Mouse (Mus musculus) hindbrain, embryonic 10.5 days (tissue): Measurements from ENCODE around the gene Sarnp. TPM values are rescaled to one million over a fixed set of nuclear protein-coding genes. Genes with fewer than 3 reads are reported as not detected.

Experiments
- DNase-seq: peaks from one replicate; pipeline ENCODE4 v3.0.0-alpha.2; 2017; ENCODE audit warnings: low spot score
- H3K27ac ChIP-seq: fragments of 300-500 bp; sonication (generic); 2 replicates; pipeline ENCODE4 v1.5.1; 2016; ENCODE audit warnings: mild to moderate bottlenecking, moderate library complexity
- H3K27me3 ChIP-seq: fragments of 300-500 bp; sonication (generic); 2 replicates; pipeline ENCODE4 v1.6.1; 2016; ENCODE audit warnings: mild to moderate bottlenecking; ENCODE audit not compliant: poor library complexity, insufficient read depth, severe bottlenecking
- H3K36me3 ChIP-seq: fragments of 300-500 bp; sonication (generic); 2 replicates; pipeline ENCODE4 v1.6.1; 2016; ENCODE audit warnings: mild to moderate bottlenecking, moderate library complexity
- H3K4me1 ChIP-seq: fragments of 300-500 bp; sonication (generic); replicated peaks from 2 replicates; pipeline ENCODE4 v1.6.1; 2016; ENCODE audit warnings: mild to moderate bottlenecking
- H3K4me3 ChIP-seq: fragments of 300-500 bp; sonication (generic); 2 replicates; pipeline ENCODE4 v1.5.1; 2016; ENCODE audit warnings: mild to moderate bottlenecking, moderate library complexity
- H3K9me3 ChIP-seq: fragments of 300-500 bp; sonication (generic); 2 replicates; pipeline ENCODE4 v1.6.1; 2016; ENCODE audit warnings: mild to moderate bottlenecking, moderate library complexity
- WGBS: fragments of 180-500 bp; shearing (Covaris S2); methylation state at CpG from one replicate; pipeline ENCODE4 v1.1.7; 2016; 5-methylcytosine and 5-hydroxymethylcytosine counted together
- polyA plus RNA-seq: library from polyadenylated mRNA; unstranded; fragments of >200 nt; fragmentation: Nextera tagmentation; extraction: Ambion mirVana; gene quantifications from 2 replicates; pipeline ENCODE4 v1.2.1, GENCODE M21; 2016

The Sarnp gene
- polyA plus RNA-seq, 1 experiment from 2014 or later, result 251 TPM

DNA sequence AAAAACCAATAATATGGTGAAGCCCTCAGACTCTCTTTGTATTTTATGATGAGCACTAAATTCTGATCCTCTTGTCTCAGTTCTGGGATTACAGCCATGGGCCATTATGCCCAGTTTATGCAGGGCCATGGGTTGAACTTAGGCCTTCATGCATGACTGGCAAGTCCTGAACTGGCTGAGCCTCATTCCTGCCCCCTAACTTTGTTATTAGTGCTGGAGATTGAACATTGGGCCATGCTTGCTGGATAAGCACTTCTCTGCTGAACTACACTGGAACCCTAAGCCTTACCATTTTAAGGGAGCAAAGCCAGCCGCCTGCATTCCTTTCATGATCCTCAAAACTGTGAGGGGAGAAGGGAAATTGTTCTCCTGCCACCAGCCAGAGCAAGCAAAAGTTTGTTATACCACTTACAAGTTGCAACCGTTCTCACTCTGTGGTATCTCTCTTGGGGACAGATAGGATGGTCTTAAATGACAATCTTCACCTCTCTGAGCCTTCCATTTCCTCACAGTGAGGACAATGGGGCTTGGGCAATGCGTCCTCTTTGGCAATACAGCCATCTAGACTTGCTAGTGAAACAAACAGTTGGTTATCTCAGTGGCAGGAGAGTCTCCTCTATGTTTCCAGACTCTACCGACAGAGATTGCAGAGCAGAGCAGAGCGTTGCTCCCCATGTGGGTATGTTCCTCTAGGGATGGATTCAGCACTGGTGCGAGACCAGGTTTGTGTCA lies 82.8 kb downstream of the Sarnp start:
- 79% methylated on average over 6 of the region's 6 CpGs for WGBS
- no peak for DNase-seq
- Histone ChIP-seq H3K36me3 (no peaks in the 10 kb centered on the region), H3K27me3 (peaks cover 25% of the 10 kb centered on the region), H3K9me3 (no peaks in the 10 kb centered on the region), H3K4me3 (no peak overlapping the region), H3K4me1 (peaks cover 17% of the 10 kb centered on the region), H3K27ac (no peak overlapping the region)

DNA sequence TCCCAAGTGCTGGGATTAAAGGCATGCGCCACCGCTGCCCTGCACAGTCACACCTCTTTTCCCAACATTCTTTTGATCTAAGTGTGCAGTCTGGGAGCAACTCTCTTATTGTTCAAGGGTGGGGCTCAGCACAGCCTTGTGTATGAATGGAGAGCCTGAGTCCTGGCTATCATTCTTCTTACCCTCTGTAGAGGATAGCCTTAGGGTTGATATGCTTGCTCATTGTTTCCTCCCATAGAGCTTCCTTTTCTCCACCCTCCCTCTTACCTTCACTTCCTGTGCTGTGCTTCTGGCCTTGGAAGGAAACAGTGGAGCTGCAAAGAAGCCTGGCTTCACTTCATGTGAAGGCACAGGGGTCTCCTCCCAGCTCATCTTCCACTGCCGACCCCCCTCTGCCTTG lies 83.6 kb downstream of the Sarnp start, which contains the start of gene Cd63:
Gene Cd63, plus strand, starts transcription at position 292 of the 400 bp plus-strand sequence.
- Histone ChIP-seq H3K4me1 (peaks cover 12% of the 10 kb centered on the region), H3K27ac (no peak within 1 kb of the TSS), H3K36me3 (no peaks in the 10 kb centered on the region), H3K27me3 (peaks cover 20% of the 10 kb centered on the region), H3K9me3 (no peaks in the 10 kb centered on the region), H3K4me3 (no peak within 1 kb of the TSS)
- WGBS, result 85% methylated on average over 3 of the region's 3 CpGs
- DNase-seq, result no peak

DNA sequence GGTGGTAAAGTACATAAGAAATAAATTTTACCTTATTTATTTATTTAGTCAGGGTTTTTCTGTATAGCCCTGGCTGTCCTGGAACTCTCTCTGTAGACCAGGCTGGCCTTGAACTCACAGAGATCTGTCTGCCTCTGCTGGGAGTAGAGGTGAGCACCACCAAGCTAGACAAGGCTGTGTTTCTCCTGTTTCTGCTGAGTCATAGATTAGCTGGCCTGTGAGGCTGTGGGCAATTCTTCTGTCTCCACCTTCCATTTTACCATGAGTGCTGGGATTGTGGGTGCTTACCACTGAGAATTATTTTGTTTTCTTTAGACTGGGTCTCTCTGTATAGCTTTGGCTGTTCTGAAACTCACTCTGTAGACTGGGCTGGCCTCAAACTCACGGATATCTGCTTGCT lies 84.3 kb downstream of the Sarnp start:
- Histone ChIP-seq H3K4me1 (peaks cover 5% of the 10 kb centered on the region), H3K27me3 (peaks cover 13% of the 10 kb centered on the region), H3K27ac (no peak overlapping the region), H3K4me3 (no peak overlapping the region), H3K36me3 (no peaks in the 10 kb centered on the region), H3K9me3 (no peaks in the 10 kb centered on the region)
- DNase-seq, result no peak
- 78% methylated on average over 1 of the region's 1 CpGs for WGBS

DNA sequence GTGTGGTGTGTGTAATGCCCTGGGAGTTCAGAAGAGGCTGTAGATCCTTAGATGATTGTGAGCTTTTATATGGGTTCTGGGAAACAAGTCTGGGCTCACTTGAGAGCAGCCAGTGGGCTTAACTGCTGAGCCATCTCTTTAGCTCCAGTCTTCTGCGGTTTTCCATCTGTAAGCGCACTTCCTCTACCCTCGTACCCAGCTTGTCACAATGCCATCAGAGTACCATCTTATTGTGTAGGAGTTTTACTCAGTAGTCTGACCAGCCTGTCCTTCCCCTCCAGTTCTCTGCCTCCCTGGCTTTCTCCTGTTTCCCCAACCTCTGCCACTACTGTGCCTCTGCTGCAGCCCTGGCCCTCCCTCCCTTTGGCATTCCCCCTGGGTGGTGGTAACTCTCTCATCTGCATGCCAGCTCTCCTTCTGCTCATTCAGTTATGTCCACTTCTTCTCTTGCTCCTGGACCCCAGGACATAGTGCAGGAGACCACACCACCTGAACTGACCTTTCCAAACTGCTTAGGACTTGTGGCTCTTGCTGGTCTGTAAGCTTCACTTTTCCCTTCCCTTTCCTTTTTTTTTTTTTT lies 85.4 kb downstream of the Sarnp start:
- H3K27ac ChIP-seq, result no peak overlapping the region
- H3K4me3 ChIP-seq, result no peak overlapping the region
- H3K27me3 ChIP-seq, result peaks cover 4% of the 10 kb centered on the region; the same call in 1 of the 2 replicates
- H3K4me1 ChIP-seq, result no peaks in the 10 kb centered on the region
- H3K36me3 ChIP-seq, result no peaks in the 10 kb centered on the region
- no peak for DNase-seq
- no peaks in the 10 kb centered on the region for H3K9me3 ChIP-seq
- WGBS, result 82% methylated on average over 3 of the region's 3 CpGs

- WGBS, result 77% methylated on average over 5 of the region's 5 CpGs
- DNase-seq, result no peak
- H3K9me3 ChIP-seq, result no peaks in the 10 kb centered on the region
- no peak overlapping the region for H3K27ac ChIP-seq
- no peak overlapping the region for H3K4me3 ChIP-seq
- no peaks in the 10 kb centered on the region for H3K36me3 ChIP-seq
- peaks cover 10% of the 10 kb centered on the region for H3K4me1 ChIP-seq
- H3K27me3 ChIP-seq, result peaks cover 18% of the 10 kb centered on the region
Measured at GRCm38 (mm10) chr10:128904812-128905211, 87.7 kb downstream of the Sarnp start.

DNA sequence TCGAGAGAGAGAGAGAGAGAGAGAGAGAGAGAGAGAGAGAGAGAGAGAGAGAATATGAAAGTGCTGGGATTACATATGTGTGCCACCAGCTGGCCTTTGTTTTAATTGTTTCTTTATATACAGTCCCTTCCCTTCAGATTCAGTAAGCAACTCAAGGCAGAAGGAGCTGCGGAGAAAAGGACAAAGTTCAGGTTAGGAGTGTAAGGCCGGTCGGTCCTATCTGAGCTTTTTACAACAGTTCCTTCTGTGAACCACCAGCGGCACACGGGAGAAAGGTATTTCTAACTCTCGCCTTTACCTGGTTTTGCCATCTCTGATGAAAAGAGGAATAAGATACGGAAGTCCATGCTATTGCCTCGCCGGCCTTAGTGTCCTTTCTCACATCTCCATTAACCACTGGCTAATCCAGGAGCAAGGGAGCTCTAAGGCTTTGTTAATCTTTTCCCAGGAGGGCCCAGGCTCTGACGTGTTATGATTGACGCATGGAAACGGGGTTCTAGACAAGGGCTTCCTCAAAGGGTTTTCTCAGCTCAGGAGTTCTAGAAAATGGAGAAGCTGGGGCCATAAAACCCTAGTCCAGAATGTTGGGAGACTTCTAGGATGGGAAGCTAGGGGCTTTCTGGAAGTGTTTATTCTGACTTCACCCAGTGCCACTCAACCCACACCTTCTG lies 91.8 kb downstream of the Sarnp start:
- H3K9me3 ChIP-seq, result no peaks in the 10 kb centered on the region
- WGBS, result 60% methylated on average over 13 of the region's 13 CpGs
- H3K4me1 ChIP-seq, result peaks cover 47% of the 10 kb centered on the region
- DNase-seq, result no peak
- peaks cover 17% of the 10 kb centered on the region for H3K36me3 ChIP-seq
- peak overlapping the region; percentile 90 for H3K4me3 ChIP-seq
- H3K27ac ChIP-seq, result peak overlapping the region; percentile 94
- H3K27me3 ChIP-seq, result peaks cover 28% of the 10 kb centered on the region

GRCm38 (mm10) chr10:128909567-128910028 lies 92.5 kb downstream of the Sarnp start:
- Histone ChIP-seq H3K4me1 (peaks cover 49% of the 10 kb centered on the region), H3K9me3 (no peaks in the 10 kb centered on the region), H3K27ac (peak overlapping the region; percentile 94), H3K27me3 (peaks cover 28% of the 10 kb centered on the region), H3K4me3 (peak overlapping the region; percentile 90), H3K36me3 (peaks cover 24% of the 10 kb centered on the region)
- DNase-seq, result peak; percentile 89
- under 1% methylated on average over 40 of the region's 41 CpGs for WGBS

GRCm38 (mm10) chr10:128910066-128910841 lies 93.1 kb downstream of the Sarnp start:
- H3K9me3 ChIP-seq, result no peaks in the 10 kb centered on the region
- H3K27me3 ChIP-seq, result peaks cover 28% of the 10 kb centered on the region
- peaks cover 49% of the 10 kb centered on the region for H3K4me1 ChIP-seq
- peaks cover 30% of the 10 kb centered on the region for H3K36me3 ChIP-seq
- WGBS, result 3% methylated on average over 66 of the region's 66 CpGs
- peak; percentile 59 for DNase-seq
- H3K27ac ChIP-seq, result peak overlapping the region; percentile 94
- peak overlapping the region; percentile 90 for H3K4me3 ChIP-seq

- Histone ChIP-seq H3K4me1 (peaks cover 49% of the 10 kb centered on the region), H3K27ac (no peak overlapping the region), H3K27me3 (peaks cover 28% of the 10 kb centered on the region), H3K4me3 (peak overlapping the region; percentile 90; the same call in 1 of the 2 replicates), H3K9me3 (no peaks in the 10 kb centered on the region), H3K36me3 (peaks cover 41% of the 10 kb centered on the region)
- DNase-seq, result no peak
- WGBS, result 93% methylated on average over 6 of the region's 6 CpGs
Measured at GRCm38 (mm10) chr10:128911430-128911829, 94.3 kb downstream of the Sarnp start.

DNA sequence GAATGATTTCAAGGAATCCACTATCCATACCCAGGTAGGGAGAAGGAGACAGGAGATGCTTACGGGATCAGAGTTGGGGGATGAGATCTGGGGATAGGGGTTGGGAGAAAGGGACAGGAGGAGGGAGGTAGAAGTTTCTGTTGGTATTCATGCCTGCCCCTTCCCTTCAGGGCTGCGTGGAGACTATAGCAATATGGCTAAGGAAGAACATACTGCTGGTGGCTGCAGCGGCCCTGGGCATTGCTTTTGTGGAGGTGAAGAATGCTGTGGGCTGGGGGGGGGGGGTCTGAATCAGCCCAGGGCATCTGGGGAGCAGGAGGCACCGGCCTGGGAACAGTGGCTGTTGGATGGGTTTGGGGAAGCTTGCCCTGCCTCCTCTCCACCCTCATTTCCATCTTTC lies 95.1 kb downstream of the Sarnp start:
- 87% methylated on average over 4 of the region's 4 CpGs for WGBS
- Histone ChIP-seq H3K27ac (no peak overlapping the region), H3K9me3 (no peaks in the 10 kb centered on the region), H3K36me3 (peaks cover 49% of the 10 kb centered on the region), H3K4me1 (peaks cover 49% of the 10 kb centered on the region), H3K27me3 (peaks cover 28% of the 10 kb centered on the region), H3K4me3 (no peak overlapping the region)
- no peak for DNase-seq

DNA sequence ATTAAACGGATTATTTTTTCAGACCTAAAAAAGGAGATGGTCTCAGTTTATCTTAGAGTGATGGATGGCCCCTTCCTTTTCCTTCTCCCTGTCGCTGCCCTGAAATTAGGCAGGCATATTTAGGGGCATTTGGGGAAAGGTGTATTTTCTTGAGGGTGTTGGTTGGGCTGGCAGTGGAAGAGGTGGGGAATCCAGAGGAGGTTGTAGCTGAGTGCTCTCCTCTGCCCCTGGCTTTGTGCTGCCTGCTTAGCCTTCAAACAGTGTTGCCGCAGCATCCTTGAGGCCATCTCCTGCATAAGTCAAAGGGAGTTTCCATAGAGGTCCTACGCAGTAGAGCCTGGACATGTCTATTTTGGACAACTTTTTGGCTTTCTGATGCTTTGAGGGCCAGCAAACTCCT lies 95.7 kb downstream of the Sarnp start:
- Histone ChIP-seq H3K27ac (no peak overlapping the region), H3K36me3 (peaks cover 54% of the 10 kb centered on the region)
- WGBS, result 82% methylated on average over 4 of the region's 4 CpGs

GRCm38 (mm10) chr10:128913219-128913618 lies 96.1 kb downstream of the Sarnp start:
- DNase-seq, result peak; percentile 92
- H3K4me3 ChIP-seq, result no peak overlapping the region
- WGBS, result 6% methylated on average over 5 of the region's 5 CpGs
- H3K4me1 ChIP-seq, result peaks cover 54% of the 10 kb centered on the region
- H3K27ac ChIP-seq, result no peak overlapping the region
- no peaks in the 10 kb centered on the region for H3K9me3 ChIP-seq
- H3K36me3 ChIP-seq, result peaks cover 58% of the 10 kb centered on the region
- peaks cover 20% of the 10 kb centered on the region; the same call in 1 of the 2 replicates for H3K27me3 ChIP-seq

More for the DNA sequence above, 95.7 kb downstream of the Sarnp start:
- Histone ChIP-seq H3K4me3 (no peak overlapping the region), H3K9me3 (no peaks in the 10 kb centered on the region), H3K4me1 (peaks cover 50% of the 10 kb centered on the region), H3K27me3 (peaks cover 24% of the 10 kb centered on the region)
- no peak for DNase-seq
